Mouse (Mus musculus) MEL (cell line): Measurements from ENCODE around the gene Ksr1.

Source experiments
- CTCF ChIP-seq, 3 experiments: IDR thresholded peaks in 2 of 3; conservative IDR thresholded peaks in 1 of 3; 2 replicates each; pipeline ENCODE4 v1.5.1; 2011 to 2012; ENCODE audit warnings: low read length in 3 of 3, low read depth in 2 of 3, mild to moderate bottlenecking in 2 of 3, improper control_type of control experiment in 1 of 3, inconsistent platforms in 1 of 3, mixed read lengths in 1 of 3, moderate library complexity in 1 of 3; ENCODE audit not compliant: control insufficient read depth in 1 of 3, insufficient read depth in 1 of 3, poor library complexity in 1 of 3, severe bottlenecking in 1 of 3
- TAL1 ChIP-seq: IDR thresholded peaks from 2 replicates; pipeline ENCODE4 v1.6.1; 2012; ENCODE audit warnings: mild to moderate bottlenecking, inconsistent platforms, low read length, moderate library complexity, mixed read lengths

DNA sequence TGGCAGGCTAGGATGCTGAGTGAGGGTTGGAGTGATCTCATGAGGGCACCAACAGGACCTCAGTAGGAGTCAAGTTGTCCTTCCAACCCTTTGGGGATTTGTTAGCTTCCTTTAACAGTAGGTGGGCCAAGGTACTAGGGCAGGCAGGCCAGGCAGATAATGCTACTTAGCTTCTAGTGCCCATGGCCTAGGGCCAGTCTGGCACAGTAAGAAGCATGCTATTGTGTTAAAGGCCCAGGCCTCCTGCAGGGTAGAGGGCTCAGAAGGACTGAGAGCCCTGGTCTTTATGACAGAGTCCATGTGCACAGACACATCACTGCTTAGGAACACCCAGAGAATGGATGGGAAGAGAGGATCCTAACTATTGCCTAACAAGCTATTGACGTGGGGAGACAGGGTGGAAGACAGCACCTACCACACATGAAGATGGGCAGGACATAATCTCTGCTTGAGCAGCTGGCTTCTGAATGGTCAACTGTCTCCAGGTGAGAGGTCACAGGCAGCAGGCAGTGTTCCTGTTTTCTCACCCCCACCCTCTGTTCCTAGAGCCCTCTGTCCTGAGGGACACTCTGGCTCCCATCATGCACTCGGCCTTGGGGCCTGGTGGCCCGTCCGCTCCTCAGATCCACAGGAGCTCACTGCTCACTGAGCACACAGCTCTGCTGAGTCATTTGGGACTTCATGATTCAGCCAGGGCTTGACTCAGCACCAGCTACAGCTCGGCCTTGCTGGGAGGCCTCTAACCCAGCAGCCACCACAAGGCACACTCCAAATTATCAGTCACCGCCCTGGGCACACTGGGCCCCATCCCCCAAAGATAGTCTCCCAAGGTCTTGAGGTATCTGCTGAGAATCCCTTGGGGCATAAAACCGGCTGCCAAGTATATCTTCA, 74.9 kb downstream of the Ksr1 start:
- TF ChIP-seq TAL1 (peak; percentile 48), CTCF (IDR thresholded peaks at IDR 0.05 in 2 of 3, conservative IDR thresholded peaks at IDR 0.05 in 1 of 3; ENCODE audit: control insufficient read depth in 1 of 3, insufficient read depth in 1 of 3, low read depth in 2 of 3, low read length in 3 of 3, poor library complexity in 1 of 3, severe bottlenecking in 1 of 3) (no peak)
